Mouse (Mus musculus): ENCODE measurements at regions not wholly inside any gene's neighbourhood (a gene's known extent, or its start where the extent isn't known, plus 50 kb on each side); places are given as distances from the start of the nearest gene placed in this dataset.

DNA sequence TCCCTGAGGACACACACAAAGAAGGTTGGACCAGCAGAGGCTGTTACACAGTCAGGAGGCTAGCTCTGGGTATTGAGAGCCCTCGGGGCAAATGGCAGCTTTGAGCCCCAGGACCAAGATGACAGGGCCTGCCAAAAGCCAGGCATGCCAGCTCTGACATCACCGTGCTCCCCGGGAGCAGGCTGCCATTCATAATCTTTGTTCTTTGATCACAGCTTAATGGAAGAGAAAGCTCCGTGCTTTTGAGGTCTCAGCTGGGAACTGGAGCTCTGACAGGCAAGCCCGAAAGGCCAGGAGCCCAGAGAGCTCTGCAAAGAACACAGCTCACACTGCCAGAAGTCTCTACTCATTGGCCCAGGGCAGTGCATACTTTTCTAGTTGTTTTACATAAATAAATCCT is 150.7 kb downstream of the Klhl25 start:
- no peak for TF ChIP-seq POLR2A (IDR thresholded peaks at IDR 0.05; ENCODE audit: low read depth, low read length)
- no peak for TF ChIP-seq CTCF (conservative IDR thresholded peaks at IDR 0.05; ENCODE audit: insufficient read depth, insufficient read length, low read depth, low read length)

Data from kidney, adult 2 months (tissue).